Mouse (Mus musculus) kidney, embryonic 14.5 days (tissue): ENCODE data around the gene Lipc. TPM values are rescaled to one million over a fixed set of nuclear protein-coding genes. Genes with fewer than 3 reads are reported as not detected.

Source experiments
- ATAC-seq: fragments of 200-750 bp; cut with Nextera tagmentation; 2 replicates; pipeline ENCODE4 v1.8.0; 2017; ENCODE audit warnings: moderate number of reproducible peaks, mild to moderate bottlenecking, moderate TSS enrichment, moderate library complexity; ENCODE audit not compliant: low FRiP score, low TSS enrichment
- H3K27ac ChIP-seq: fragments of 300-500 bp; sonication (generic); 2 replicates; pipeline ENCODE4 v1.5.1; 2014; ENCODE audit warnings: low read depth, mild to moderate bottlenecking, low read length, moderate library complexity, mixed read lengths
- H3K27me3 ChIP-seq: fragments of 300-500 bp; sonication (generic); 2 replicates; pipeline ENCODE4 v1.6.1; 2014; ENCODE audit warnings: mild to moderate bottlenecking, low read length; ENCODE audit not compliant: control insufficient read depth, insufficient read depth
- H3K36me3 ChIP-seq: fragments of 300-500 bp; sonication (generic); 2 replicates; pipeline ENCODE4 v1.6.1; 2014; ENCODE audit warnings: low read length, mixed read lengths; ENCODE audit not compliant: control insufficient read depth, insufficient read depth
- H3K4me1 ChIP-seq: fragments of 300-500 bp; sonication (generic); 2 replicates; pipeline ENCODE4 v1.6.1; 2014; ENCODE audit warnings: low read length, mixed read lengths; ENCODE audit not compliant: control insufficient read depth, insufficient read depth
- H3K4me2 ChIP-seq: fragments of 300-500 bp; sonication (generic); replicated peaks from 2 replicates; pipeline ENCODE4 v1.6.1; 2014; ENCODE audit warnings: low read depth, mild to moderate bottlenecking, low read length
- H3K4me3 ChIP-seq: fragments of 300-500 bp; sonication (generic); 2 replicates; pipeline ENCODE4 v1.5.1; 2014; ENCODE audit warnings: mild to moderate bottlenecking, low read length
- H3K9ac ChIP-seq: fragments of 300-500 bp; sonication (generic); 2 replicates; pipeline ENCODE4 v1.6.1; 2014; ENCODE audit warnings: low read depth, mild to moderate bottlenecking, low read length, moderate library complexity
- H3K9me3 ChIP-seq: fragments of 300-500 bp; sonication (generic); 2 replicates; pipeline ENCODE4 v1.6.1; 2016; ENCODE audit warnings: low read length; ENCODE audit not compliant: control insufficient read depth
- WGBS: fragments of 180-500 bp; shearing (Covaris S2); extraction: QIAGEN DNeasy Blood & Tissue Kit; methylation state at CpG from one replicate; pipeline ENCODE4 v1.1.7; 2014; 5-methylcytosine and 5-hydroxymethylcytosine counted together
- polyA plus RNA-seq: library from polyadenylated mRNA; unstranded; fragments of >200 nt; fragmentation: Nextera tagmentation; extraction: Ambion mirVana; gene quantifications from 2 replicates; pipeline ENCODE4 v1.2.1, GENCODE M21; 2014

The Lipc gene
- polyA plus RNA-seq, 1 experiment from 2014 or later, result 0.47 TPM

DNA sequence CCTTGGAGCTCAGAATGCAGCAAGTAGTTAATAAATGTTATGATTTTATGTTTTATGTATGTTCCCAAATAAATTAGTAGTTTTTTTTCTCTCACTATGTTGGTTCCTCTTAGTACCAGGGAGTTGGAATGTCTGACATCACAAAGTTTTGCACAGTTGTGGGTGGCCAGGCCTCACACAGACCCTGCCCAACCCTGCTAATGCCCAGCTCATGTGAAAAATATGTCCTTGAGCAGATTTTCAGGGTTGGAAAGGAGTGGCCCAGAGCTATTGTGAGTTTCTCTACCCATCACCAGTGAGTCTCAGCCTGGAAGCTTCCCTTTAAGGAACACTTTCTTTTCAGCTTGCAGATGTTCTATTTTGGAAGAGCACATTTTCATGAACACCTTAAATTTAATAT is 24.3 kb downstream of the Lipc start:
- Histone ChIP-seq H3K9me3 (no peaks in the 10 kb centered on the region), H3K27me3 (no peaks in the 10 kb centered on the region), H3K27ac (no peak overlapping the region), H3K36me3 (no peaks in the 10 kb centered on the region), H3K4me2 (no peak overlapping the region), H3K9ac (no peak overlapping the region), H3K4me3 (no peak overlapping the region), H3K4me1 (no peaks in the 10 kb centered on the region)
- ATAC-seq, result no peak

DNA sequence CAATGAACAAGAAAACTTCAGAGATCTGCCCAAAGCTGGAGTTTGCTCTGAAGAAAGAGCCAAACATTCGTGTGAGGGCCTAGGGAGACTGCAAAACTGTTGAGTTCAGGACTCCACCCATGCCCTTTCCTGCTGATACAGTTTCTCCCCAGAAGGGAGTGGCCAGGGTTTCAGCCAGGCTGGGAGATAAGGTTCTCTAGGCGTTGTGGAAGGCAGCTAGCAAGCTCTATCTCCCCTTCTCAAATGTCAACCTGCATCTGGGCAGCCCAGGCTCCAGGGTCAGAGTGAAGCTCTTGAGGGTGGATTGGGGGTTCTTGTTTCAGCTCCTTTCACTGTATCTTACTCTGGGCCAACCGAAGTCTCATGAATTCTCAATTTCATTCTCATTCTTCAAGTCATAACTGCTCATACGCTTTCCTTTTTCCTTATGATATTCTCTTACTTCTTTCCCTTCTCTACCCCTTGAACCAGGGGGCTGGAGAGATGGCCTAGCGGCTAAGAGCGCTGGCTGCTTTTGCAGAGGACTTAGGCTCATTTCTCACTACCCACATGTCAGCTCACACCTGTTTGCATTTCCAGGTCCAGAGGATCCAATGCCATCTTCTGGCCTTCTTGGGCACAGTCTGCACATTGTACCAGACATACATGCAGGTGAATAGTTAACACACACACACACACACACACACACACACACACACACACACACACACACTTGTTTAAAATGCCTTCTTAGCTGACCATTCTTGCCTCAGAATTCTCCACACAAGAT is 25.0 kb downstream of the Lipc start:
- 45% methylated on average over 6 of the region's 6 CpGs for WGBS
- Histone ChIP-seq H3K4me2 (no peak overlapping the region), H3K27me3 (no peaks in the 10 kb centered on the region), H3K4me1 (no peaks in the 10 kb centered on the region), H3K36me3 (no peaks in the 10 kb centered on the region), H3K9ac (no peak overlapping the region), H3K4me3 (no peak overlapping the region), H3K9me3 (no peaks in the 10 kb centered on the region), H3K27ac (no peak overlapping the region)
- ATAC-seq, result no peak

DNA sequence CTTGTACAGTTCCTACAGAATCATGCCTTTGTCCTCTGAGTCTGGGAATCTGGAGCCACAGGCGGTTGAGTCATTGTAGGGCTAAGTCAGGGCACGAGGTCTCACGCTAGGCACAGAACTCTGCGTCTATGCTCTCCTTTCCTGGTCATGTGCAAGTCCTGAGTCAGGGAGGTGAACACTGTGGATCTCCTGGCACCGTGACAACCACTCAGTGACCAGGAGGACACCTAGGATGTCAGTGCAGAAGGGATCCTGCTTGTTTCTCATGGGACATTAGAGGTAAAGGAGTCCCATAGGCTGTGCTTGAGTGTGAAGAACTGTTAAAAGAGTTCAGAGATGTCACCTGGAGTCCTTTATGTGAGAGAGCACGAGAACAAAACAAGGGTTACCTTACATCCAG is 26.8 kb downstream of the Lipc start:
- no peaks in the 10 kb centered on the region for H3K4me1 ChIP-seq
- H3K9me3 ChIP-seq, result no peaks in the 10 kb centered on the region
- no peak for ATAC-seq
- 92% methylated on average over 6 of the region's 6 CpGs for WGBS
- H3K27me3 ChIP-seq, result no peaks in the 10 kb centered on the region
- H3K27ac ChIP-seq, result no peak overlapping the region
- H3K9ac ChIP-seq, result no peak overlapping the region
- no peaks in the 10 kb centered on the region for H3K36me3 ChIP-seq
- no peak overlapping the region for H3K4me2 ChIP-seq
- H3K4me3 ChIP-seq, result no peak overlapping the region

DNA sequence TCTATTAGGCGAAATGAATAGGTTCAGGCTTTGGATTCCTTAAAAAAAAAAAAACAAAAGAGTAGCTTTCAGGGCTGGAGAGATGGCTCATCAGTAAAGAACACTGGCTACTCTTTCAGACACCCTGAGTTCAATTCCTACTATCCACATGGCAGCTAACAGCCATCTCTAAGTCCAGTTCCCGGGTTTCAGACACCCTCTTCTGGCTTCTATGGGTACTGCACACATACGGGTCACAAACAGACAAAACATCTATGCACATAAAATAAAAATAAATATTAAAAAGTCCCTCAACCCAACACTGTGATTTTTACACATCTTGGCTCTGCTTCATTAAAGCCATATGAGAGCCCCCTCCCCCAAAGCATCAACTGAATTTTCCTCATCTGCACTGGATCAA is 27.3 kb downstream of the Lipc start:
- 90% methylated on average over 3 of the region's 3 CpGs for WGBS
- no peaks in the 10 kb centered on the region for H3K36me3 ChIP-seq
- H3K9me3 ChIP-seq, result no peaks in the 10 kb centered on the region
- H3K9ac ChIP-seq, result no peak overlapping the region
- no peaks in the 10 kb centered on the region for H3K27me3 ChIP-seq
- no peak overlapping the region for H3K4me3 ChIP-seq
- H3K4me2 ChIP-seq, result no peak overlapping the region
- no peak overlapping the region for H3K27ac ChIP-seq
- no peak for ATAC-seq
- H3K4me1 ChIP-seq, result no peaks in the 10 kb centered on the region

DNA sequence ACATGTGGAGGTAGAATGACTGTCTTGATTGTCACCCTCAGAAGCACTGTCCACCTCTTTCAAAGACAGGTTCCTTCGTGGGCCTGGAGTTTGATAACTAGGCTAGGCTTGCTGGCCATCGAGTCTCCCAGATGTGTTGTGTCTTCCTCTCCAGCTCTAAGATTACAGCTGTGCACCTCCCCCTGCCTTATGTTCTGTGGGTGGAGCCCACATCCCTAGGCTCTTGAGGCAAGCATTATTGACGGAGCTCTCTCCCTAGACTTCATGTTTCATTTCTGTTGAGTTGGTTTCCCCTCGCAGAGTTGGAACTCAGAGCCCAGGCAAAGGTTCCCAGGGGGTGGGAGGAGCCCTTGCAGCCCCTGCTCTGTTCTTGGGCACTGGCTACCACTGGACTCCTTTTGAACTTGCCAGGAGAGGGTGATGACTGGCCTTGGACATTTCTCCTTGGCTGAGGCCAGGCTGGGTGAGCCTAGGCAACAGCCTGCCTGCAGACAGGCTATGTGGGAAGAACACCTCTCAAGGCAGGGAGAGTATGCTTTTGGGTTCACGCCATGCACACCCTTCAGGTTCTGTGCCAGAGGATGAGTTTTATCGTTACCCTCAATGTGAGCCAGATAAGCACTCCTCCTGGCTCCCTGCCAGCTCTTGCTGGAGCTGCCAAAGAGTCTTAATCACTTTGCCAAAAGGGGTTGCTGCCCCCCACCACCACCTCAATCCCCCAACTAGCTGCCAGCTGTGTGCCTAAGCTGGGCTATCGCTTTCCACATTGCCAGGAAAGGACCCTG is 30.1 kb downstream of the Lipc start:
- no peak overlapping the region for H3K4me2 ChIP-seq
- ATAC-seq, result peak; percentile 61; the same call in 1 of the 2 replicates
- 44% methylated on average over 7 of the region's 7 CpGs for WGBS

DNA sequence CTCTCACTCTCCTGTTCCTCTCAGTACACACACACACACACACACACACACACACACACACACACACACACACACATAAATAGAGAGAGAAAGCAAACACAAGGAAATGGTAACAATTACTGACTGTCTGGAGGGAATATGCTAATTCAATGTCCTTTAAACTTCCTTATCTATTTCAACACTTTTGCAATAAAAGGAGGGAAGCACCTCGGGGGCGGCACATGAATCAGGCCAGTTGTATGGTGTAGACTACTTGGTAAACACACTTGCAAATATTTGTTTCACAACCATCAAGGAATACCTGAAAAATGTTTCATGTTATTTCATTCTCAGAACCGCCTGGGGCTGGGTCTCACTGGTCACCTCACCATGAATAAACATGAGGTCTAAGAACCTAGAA is 30.9 kb downstream of the Lipc start:
- no peaks in the 10 kb centered on the region for H3K4me1 ChIP-seq
- no peak overlapping the region for H3K9ac ChIP-seq
- no peaks in the 10 kb centered on the region for H3K36me3 ChIP-seq
- no peak for ATAC-seq
- no peaks in the 10 kb centered on the region for H3K27me3 ChIP-seq
- no peaks in the 10 kb centered on the region for H3K9me3 ChIP-seq
- H3K4me3 ChIP-seq, result no peak overlapping the region
- 74% methylated on average over 3 of the region's 3 CpGs for WGBS
- no peak overlapping the region for H3K4me2 ChIP-seq
- H3K27ac ChIP-seq, result no peak overlapping the region

More for the DNA sequence above, 30.1 kb downstream of the Lipc start:
- H3K9me3 ChIP-seq, result no peaks in the 10 kb centered on the region
- no peaks in the 10 kb centered on the region for H3K27me3 ChIP-seq
- H3K4me1 ChIP-seq, result no peaks in the 10 kb centered on the region
- no peaks in the 10 kb centered on the region for H3K36me3 ChIP-seq
- H3K9ac ChIP-seq, result no peak overlapping the region
- H3K27ac ChIP-seq, result peak overlapping the region; percentile 21; the same call in 1 of the 2 replicates
- no peak overlapping the region for H3K4me3 ChIP-seq

DNA sequence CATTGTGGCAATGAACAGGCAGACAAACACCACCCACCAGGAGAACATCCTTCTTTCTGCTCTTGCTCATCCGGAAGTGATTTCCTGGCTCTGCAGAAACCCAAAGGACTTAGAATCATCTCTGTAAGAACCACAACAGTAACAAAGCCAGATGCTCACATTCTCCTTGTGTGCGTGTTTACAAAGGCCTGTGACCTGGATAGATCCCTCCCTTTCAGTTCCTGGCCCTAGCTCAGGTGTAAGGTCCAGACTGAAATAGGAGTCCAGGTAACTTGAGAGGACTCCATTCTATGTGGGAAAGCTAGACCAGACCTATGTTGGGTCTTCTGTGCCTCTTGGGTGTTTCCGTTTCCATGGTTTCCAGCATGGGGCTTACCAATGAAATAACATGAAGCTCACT is 32.8 kb downstream of the Lipc start:
- H3K27ac ChIP-seq, result no peak overlapping the region
- H3K27me3 ChIP-seq, result no peaks in the 10 kb centered on the region
- no peaks in the 10 kb centered on the region for H3K36me3 ChIP-seq
- no peak overlapping the region for H3K9ac ChIP-seq
- no peak for ATAC-seq
- 92% methylated on average over 3 of the region's 3 CpGs for WGBS
- no peaks in the 10 kb centered on the region for H3K9me3 ChIP-seq
- H3K4me2 ChIP-seq, result no peak overlapping the region
- H3K4me1 ChIP-seq, result no peaks in the 10 kb centered on the region
- H3K4me3 ChIP-seq, result no peak overlapping the region

DNA sequence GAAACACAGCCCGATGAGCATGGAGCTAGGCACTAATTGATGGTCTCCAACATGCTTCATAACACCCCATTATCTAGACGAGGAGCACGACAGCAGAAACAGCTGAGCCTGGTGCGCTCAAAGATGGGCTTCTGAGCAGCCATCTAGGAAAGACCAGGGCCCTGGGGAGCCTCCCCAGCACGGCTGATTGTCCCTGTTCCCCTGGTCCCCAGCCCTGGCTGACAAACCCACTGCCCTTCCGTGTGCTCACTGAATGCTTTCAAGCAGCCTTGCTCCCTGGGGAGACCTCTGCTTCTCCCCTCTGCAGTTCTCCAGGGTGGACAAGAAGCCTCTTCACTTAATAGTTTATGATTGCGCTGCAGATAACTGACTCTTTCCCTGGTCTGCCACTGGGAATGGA is 35.5 kb downstream of the Lipc start:
- no peak for ATAC-seq
- no peaks in the 10 kb centered on the region for H3K27me3 ChIP-seq
- WGBS, result 64% methylated on average over 7 of the region's 7 CpGs
- H3K36me3 ChIP-seq, result no peaks in the 10 kb centered on the region
- H3K4me3 ChIP-seq, result no peak overlapping the region
- H3K9me3 ChIP-seq, result no peaks in the 10 kb centered on the region
- no peak overlapping the region for H3K27ac ChIP-seq
- no peak overlapping the region for H3K9ac ChIP-seq
- H3K4me2 ChIP-seq, result no peak overlapping the region
- no peaks in the 10 kb centered on the region for H3K4me1 ChIP-seq

DNA sequence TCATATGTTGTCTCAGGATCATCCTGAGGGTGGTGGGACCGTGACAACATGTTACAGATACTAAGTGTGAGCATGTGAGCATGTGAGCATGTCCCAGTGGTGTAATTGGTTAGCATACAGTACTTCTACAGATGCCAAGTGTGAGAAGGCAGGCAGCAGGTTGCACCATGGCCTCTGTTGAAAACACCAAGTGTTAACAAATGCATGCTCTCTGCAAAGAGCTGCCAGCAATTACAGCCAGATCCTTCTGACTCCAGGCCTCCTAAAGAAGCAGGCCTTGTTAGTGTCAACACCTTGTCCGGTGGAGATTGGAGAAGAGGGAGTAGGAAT is 36.7 kb downstream of the Lipc start:
- Histone ChIP-seq H3K4me3 (no peak overlapping the region), H3K4me2 (no peak overlapping the region), H3K9me3 (no peaks in the 10 kb centered on the region), H3K27ac (no peak overlapping the region), H3K9ac (no peak overlapping the region), H3K36me3 (no peaks in the 10 kb centered on the region), H3K4me1 (peaks cover 8% of the 10 kb centered on the region), H3K27me3 (no peaks in the 10 kb centered on the region)
- WGBS, result 84% methylated on average over 2 of the region's 2 CpGs
- ATAC-seq, result no peak
